Mouse (Mus musculus) bone marrow, adult 2 months (tissue): ENCODE data around the gene Ccdc9b.

Source experiments
- CTCF ChIP-seq: fragments of 200-500 bp; IDR thresholded peaks from 2 replicates; pipeline ENCODE4 v1.5.1; 2011; ENCODE audit warnings: low read length, control low read depth; ENCODE audit not compliant: control insufficient read depth, insufficient read depth
- POLR2A ChIP-seq: fragments of 200-500 bp; IDR thresholded peaks from 2 replicates; pipeline ENCODE4 v1.6.1; 2011; ENCODE audit warnings: low read depth, mild to moderate bottlenecking, control low read depth, low read length, borderline replicate concordance; ENCODE audit not compliant: control insufficient read depth

GRCm38 (mm10) chr2:118745232-118745884 is 17.1 kb downstream of the Ccdc9b start, which contains the start of gene Inafm2:
- TF ChIP-seq POLR2A (peak; percentile 49; the same call in 1 of the 2 replicates), CTCF (no peak)
